Mouse (Mus musculus): ENCODE measurements at regions not wholly inside any gene's neighbourhood (a gene's known extent, or its start where the extent isn't known, plus 50 kb on each side); places are given as distances from the start of the nearest gene placed in this dataset.
"Not testable (repeated sequence)": the region's sequence is repeated elsewhere in the genome, so short reads cannot be mapped to it uniquely, and the experiment has no call there.

GRCm38 (mm10) chr10:99349125-99349716, 86.2 kb downstream of the Dusp6 start:
- no peaks in the 10 kb centered on the region for H3K27me3 ChIP-seq (ENCODE audit: control insufficient read depth)
- no peak overlapping the region for H3K4me3 ChIP-seq (replicated peaks)
- H3K36me3 ChIP-seq (ENCODE audit: control insufficient read depth) = no peaks in the 10 kb centered on the region
- H3K9me3 ChIP-seq (ENCODE audit: control insufficient read depth, low read length) = no peaks in the 10 kb centered on the region; the same call in 1 of the 2 replicates
- no peaks in the 10 kb centered on the region for H3K4me1 ChIP-seq (ENCODE audit: control insufficient read depth)
- no peak for TF ChIP-seq TAL1 (IDR thresholded peaks at IDR 0.05; ENCODE audit: low read length)
- TF ChIP-seq GATA1 (IDR thresholded peaks at IDR 0.05; ENCODE audit: low read length) = no peak

- no peaks in the 10 kb centered on the region for H3K4me1 ChIP-seq (ENCODE audit: control insufficient read depth)
- TF ChIP-seq TAL1 (IDR thresholded peaks at IDR 0.05; ENCODE audit: low read length) = no peak
- no peak for TF ChIP-seq GATA1 (IDR thresholded peaks at IDR 0.05; ENCODE audit: low read length)
- H3K36me3 ChIP-seq (ENCODE audit: control insufficient read depth) = no peaks in the 10 kb centered on the region
- no peaks in the 10 kb centered on the region; the same call in 1 of the 2 replicates for H3K9me3 ChIP-seq (ENCODE audit: control insufficient read depth, low read length)
- H3K4me3 ChIP-seq (replicated peaks) = no peak overlapping the region
- no peaks in the 10 kb centered on the region for H3K27me3 ChIP-seq (ENCODE audit: control insufficient read depth)
These were observed 90.7 kb downstream of the Dusp6 start for GRCm38 (mm10) chr10:99353541-99354292.

- TF ChIP-seq TAL1 (IDR thresholded peaks at IDR 0.05; ENCODE audit: low read length) (no peak), GATA1 (IDR thresholded peaks at IDR 0.05; ENCODE audit: low read length) (no peak)
- no peaks in the 10 kb centered on the region for H3K4me1 ChIP-seq (ENCODE audit: control insufficient read depth)
- no peaks in the 10 kb centered on the region for H3K36me3 ChIP-seq (ENCODE audit: control insufficient read depth)
- no peaks in the 10 kb centered on the region; the same call in 1 of the 2 replicates for H3K9me3 ChIP-seq (ENCODE audit: control insufficient read depth, low read length)
- no peaks in the 10 kb centered on the region for H3K27me3 ChIP-seq (ENCODE audit: control insufficient read depth)
- H3K4me3 ChIP-seq (replicated peaks) = no peak overlapping the region
These were observed 91.3 kb downstream of the Dusp6 start for GRCm38 (mm10) chr10:99354352-99354751.

GRCm38 (mm10) chr10:99355303-99355702, 92.3 kb downstream of the Dusp6 start:
- Histone ChIP-seq H3K36me3 (ENCODE audit: control insufficient read depth) (no peaks in the 10 kb centered on the region), H3K9me3 (ENCODE audit: control insufficient read depth, low read length) (no peaks in the 10 kb centered on the region; the same call in 1 of the 2 replicates), H3K27me3 (ENCODE audit: control insufficient read depth) (no peaks in the 10 kb centered on the region), H3K4me1 (ENCODE audit: control insufficient read depth) (no peaks in the 10 kb centered on the region), H3K4me3 (replicated peaks) (no peak overlapping the region)
- TF ChIP-seq GATA1 (IDR thresholded peaks at IDR 0.05; ENCODE audit: low read length) (no peak), TAL1 (IDR thresholded peaks at IDR 0.05; ENCODE audit: low read length) (no peak)

- TF ChIP-seq TAL1 (IDR thresholded peaks at IDR 0.05; ENCODE audit: low read length) = no peak
- TF ChIP-seq GATA1 (IDR thresholded peaks at IDR 0.05; ENCODE audit: low read length) = no peak
- Histone ChIP-seq H3K36me3 (ENCODE audit: control insufficient read depth) (no peaks in the 10 kb centered on the region), H3K4me3 (replicated peaks) (no peak overlapping the region), H3K4me1 (ENCODE audit: control insufficient read depth) (no peaks in the 10 kb centered on the region), H3K9me3 (ENCODE audit: control insufficient read depth, low read length) (no peaks in the 10 kb centered on the region; the same call in 1 of the 2 replicates), H3K27me3 (ENCODE audit: control insufficient read depth) (no peaks in the 10 kb centered on the region)
These were observed 93.2 kb downstream of the Dusp6 start for GRCm38 (mm10) chr10:99356221-99356620.

GRCm38 (mm10) chr10:99356883-99357282, 93.9 kb downstream of the Dusp6 start:
- TF ChIP-seq GATA1 (IDR thresholded peaks at IDR 0.05; ENCODE audit: low read length) (no peak), TAL1 (IDR thresholded peaks at IDR 0.05; ENCODE audit: low read length) (no peak)
- H3K9me3 ChIP-seq (ENCODE audit: control insufficient read depth, low read length) = no peaks in the 10 kb centered on the region; the same call in 1 of the 2 replicates
- H3K27me3 ChIP-seq (ENCODE audit: control insufficient read depth) = no peaks in the 10 kb centered on the region
- no peak overlapping the region for H3K4me3 ChIP-seq (replicated peaks)
- H3K4me1 ChIP-seq (ENCODE audit: control insufficient read depth) = no peaks in the 10 kb centered on the region
- H3K36me3 ChIP-seq (ENCODE audit: control insufficient read depth) = no peaks in the 10 kb centered on the region

GRCm38 (mm10) chr10:99357347-99357746, 94.3 kb downstream of the Dusp6 start:
- Histone ChIP-seq H3K36me3 (ENCODE audit: control insufficient read depth) (no peaks in the 10 kb centered on the region), H3K4me3 (replicated peaks) (no peak overlapping the region), H3K27me3 (ENCODE audit: control insufficient read depth) (no peaks in the 10 kb centered on the region), H3K9me3 (ENCODE audit: control insufficient read depth, low read length) (no peaks in the 10 kb centered on the region; the same call in 1 of the 2 replicates), H3K4me1 (ENCODE audit: control insufficient read depth) (no peaks in the 10 kb centered on the region)
- no peak for TF ChIP-seq TAL1 (IDR thresholded peaks at IDR 0.05; ENCODE audit: low read length)
- TF ChIP-seq GATA1 (IDR thresholded peaks at IDR 0.05; ENCODE audit: low read length) = no peak

- Histone ChIP-seq H3K27me3 (ENCODE audit: control insufficient read depth) (no peaks in the 10 kb centered on the region), H3K4me1 (ENCODE audit: control insufficient read depth) (no peaks in the 10 kb centered on the region), H3K9me3 (ENCODE audit: control insufficient read depth, low read length) (no peaks in the 10 kb centered on the region; the same call in 1 of the 2 replicates), H3K4me3 (replicated peaks) (no peak overlapping the region), H3K36me3 (ENCODE audit: control insufficient read depth) (no peaks in the 10 kb centered on the region)
- no peak for TF ChIP-seq TAL1 (IDR thresholded peaks at IDR 0.05; ENCODE audit: low read length)
- no peak for TF ChIP-seq GATA1 (IDR thresholded peaks at IDR 0.05; ENCODE audit: low read length)
These were observed 95.2 kb downstream of the Dusp6 start for GRCm38 (mm10) chr10:99358256-99358655.

- TF ChIP-seq GATA1 (IDR thresholded peaks at IDR 0.05; ENCODE audit: low read length) (no peak), TAL1 (IDR thresholded peaks at IDR 0.05; ENCODE audit: low read length) (no peak)
- H3K36me3 ChIP-seq (ENCODE audit: control insufficient read depth) = no peaks in the 10 kb centered on the region
These were observed 96.4 kb downstream of the Dusp6 start for GRCm38 (mm10) chr10:99359439-99359866.

GRCm38 (mm10) chr10:99360601-99361000, 97.6 kb downstream of the Dusp6 start:
- not testable (repeated sequence) for H3K27me3 ChIP-seq (ENCODE audit: control insufficient read depth); H3K36me3 ChIP-seq (ENCODE audit: control insufficient read depth); H3K4me1 ChIP-seq (ENCODE audit: control insufficient read depth); H3K4me3 ChIP-seq (replicated peaks); H3K9me3 ChIP-seq (ENCODE audit: control insufficient read depth, low read length)

More at GRCm38 (mm10) chr10:99359439-99359866, 96.4 kb downstream of the Dusp6 start:
- Histone ChIP-seq H3K4me3 (replicated peaks) (no peak overlapping the region), H3K4me1 (ENCODE audit: control insufficient read depth) (no peaks in the 10 kb centered on the region), H3K27me3 (ENCODE audit: control insufficient read depth) (no peaks in the 10 kb centered on the region), H3K9me3 (ENCODE audit: control insufficient read depth, low read length) (no peaks in the 10 kb centered on the region; the same call in 1 of the 2 replicates)
